Mouse (Mus musculus) splenic B cell, adult 2 months (primary cell): ENCODE data around the gene Gm49355.

Experiments
- DNase-seq: peaks from one replicate; pipeline ENCODE4 v3.0.0-alpha.2; 2011; ENCODE audit warnings: low read depth, low spot score
- H3K27me3 ChIP-seq: 2 replicates; pipeline ENCODE4 v1.6.1; 2012; ENCODE audit warnings: mild to moderate bottlenecking, low read length, moderate library complexity, mixed read lengths; ENCODE audit not compliant: control insufficient read depth, poor library complexity, insufficient read depth, severe bottlenecking
- H3K36me3 ChIP-seq: 2 replicates; pipeline ENCODE4 v1.6.1; 2012; ENCODE audit warnings: mild to moderate bottlenecking, low read length, moderate library complexity, mixed read lengths; ENCODE audit not compliant: control insufficient read depth, poor library complexity, insufficient read depth, severe bottlenecking

The Gm49355 gene

DNA sequence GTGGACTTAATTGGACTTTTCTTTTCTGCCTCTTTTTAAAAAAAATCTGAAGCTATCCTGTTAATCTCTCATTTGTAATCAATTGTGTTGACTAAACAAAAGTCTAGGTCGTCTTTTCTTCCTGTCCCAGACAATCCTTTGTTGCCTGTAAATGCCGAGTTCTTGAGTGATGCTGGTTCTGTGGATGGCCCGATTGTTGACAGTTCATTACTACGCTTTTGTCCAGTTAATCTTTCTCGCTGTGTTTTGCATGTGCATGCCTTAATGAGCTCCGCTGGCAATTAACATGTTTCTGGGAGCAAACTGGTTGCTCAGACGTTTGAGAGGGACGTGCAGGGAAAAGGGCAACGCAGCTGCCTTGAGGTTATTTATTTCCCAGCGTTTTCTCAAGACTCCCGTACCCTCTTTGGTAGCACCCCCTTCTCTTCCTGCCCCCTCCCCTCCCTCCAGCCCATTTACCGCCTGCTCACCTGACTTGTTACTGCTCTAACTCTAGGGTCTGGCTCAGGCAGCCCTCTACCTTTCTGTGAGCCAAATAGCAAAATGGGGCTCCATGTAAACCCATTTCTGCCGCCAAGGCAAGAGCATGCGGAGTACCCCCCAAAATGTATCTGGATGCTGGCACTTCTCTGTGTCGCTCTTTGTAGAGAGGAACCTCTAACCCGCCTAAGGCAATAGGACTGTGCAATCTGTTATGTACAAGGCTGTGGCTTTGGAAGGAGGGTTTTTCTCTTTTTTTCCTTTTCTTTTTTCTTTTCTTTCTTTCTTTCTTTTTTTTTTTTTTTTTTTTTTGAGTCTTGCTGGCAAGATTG lies 54.4 kb downstream of the Gm49355 start:
- DNase-seq, result no peak
- no peaks in the 10 kb centered on the region for H3K36me3 ChIP-seq
- 0 out of 2 replicates have a peak, but pooled peaks cover 2% of the 10 kb centered on the region for H3K27me3 ChIP-seq

GRCm38 (mm10) chr14:12338811-12339565 lies 55.2 kb downstream of the Gm49355 start:
- DNase-seq, result no peak
- no peaks in the 10 kb centered on the region for H3K36me3 ChIP-seq
- H3K27me3 ChIP-seq, result 0 out of 2 replicates have a peak, but pooled peaks cover 2% of the 10 kb centered on the region

DNA sequence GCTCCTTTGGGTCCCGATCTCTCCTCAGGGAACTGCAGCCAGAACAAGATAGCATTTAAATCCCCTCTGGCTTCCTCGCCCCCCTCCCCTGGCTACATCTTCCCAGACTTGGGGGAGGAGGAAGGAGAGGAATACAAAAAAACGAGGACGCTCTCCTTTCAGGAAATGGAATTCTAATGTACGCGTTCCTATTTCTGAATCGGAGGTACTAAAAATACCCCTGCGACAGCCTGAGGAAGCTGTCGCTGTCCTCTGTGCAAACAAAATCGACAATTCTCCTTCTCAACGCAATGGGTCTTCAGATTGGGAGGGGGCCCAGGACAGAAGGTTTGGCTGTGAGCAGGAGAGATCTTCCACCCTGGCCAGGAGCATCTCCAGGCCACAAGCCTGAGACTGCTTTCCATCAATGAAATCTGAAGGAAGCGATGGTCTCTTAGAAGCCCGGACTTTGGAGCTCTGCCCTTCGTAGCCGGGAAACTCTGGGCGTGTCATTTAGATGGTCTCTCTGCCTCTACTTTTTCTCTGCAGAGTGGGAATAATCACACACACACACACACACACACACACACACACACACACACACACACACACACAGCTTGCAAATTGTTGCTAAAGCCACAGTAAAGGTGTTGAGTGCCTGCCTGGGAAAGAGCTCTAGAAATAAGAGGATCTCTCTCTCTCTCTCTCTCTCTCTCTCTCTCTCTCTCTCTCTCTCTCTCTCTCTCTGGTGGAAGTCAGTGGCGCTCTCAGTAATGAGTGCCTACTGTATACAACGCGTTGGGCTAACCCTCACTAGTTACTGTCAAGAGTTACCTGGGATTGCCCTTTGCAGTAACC lies 56.7 kb downstream of the Gm49355 start:
- Histone ChIP-seq H3K36me3 (no peaks in the 10 kb centered on the region), H3K27me3 (0 out of 2 replicates have a peak, but pooled peaks cover 2% of the 10 kb centered on the region)
- DNase-seq, result no peak

DNA sequence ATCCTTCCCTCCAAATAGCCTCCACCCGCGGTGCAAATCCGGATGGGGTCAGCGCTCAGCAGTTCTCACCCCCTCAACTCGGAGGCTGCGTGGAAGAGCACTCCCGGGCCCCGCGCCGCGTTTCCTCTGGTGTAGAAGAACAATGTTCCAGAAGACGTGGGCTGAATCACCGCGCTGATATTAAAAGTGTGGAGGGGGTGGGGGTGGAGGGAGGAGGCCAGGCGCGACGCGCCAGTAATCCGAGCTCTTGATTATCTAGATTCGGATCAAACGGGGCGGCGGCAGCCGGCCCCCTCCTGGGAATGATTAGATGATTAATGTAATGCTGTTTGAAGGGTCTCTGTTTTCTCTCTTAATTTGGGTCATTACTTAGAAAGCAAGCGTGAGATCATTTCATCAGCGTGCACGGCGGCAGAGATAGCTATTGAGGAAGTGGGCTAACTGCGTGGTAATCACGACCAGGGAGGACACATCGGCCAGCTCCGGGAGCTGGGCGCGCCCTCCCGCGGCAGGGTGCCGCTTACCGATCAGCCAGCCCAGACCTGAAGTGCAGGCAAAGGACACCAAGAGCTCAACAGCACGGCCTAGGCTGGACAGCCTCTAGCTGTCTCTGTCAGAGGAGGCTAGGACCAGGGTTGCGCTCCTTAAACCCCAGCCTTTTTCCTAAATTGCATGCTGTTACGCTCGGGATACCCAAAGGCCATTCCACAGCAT lies 57.5 kb downstream of the Gm49355 start:
- H3K36me3 ChIP-seq, result no peaks in the 10 kb centered on the region
- no peak for DNase-seq
- 0 out of 2 replicates have a peak, but pooled peaks cover 2% of the 10 kb centered on the region for H3K27me3 ChIP-seq

- 0 out of 2 replicates have a peak, but pooled peaks cover 2% of the 10 kb centered on the region for H3K27me3 ChIP-seq
- H3K36me3 ChIP-seq, result no peaks in the 10 kb centered on the region
- DNase-seq, result no peak
Measured at GRCm38 (mm10) chr14:12341789-12342457, 58.1 kb downstream of the Gm49355 start.

- Histone ChIP-seq H3K36me3 (no peaks in the 10 kb centered on the region), H3K27me3 (0 out of 2 replicates have a peak, but pooled peaks cover 2% of the 10 kb centered on the region)
- no peak for DNase-seq
Measured at GRCm38 (mm10) chr14:12342458-12343131, 58.8 kb downstream of the Gm49355 start.

- no peak for DNase-seq
- 0 out of 2 replicates have a peak, but pooled peaks cover 2% of the 10 kb centered on the region for H3K27me3 ChIP-seq
- H3K36me3 ChIP-seq, result no peaks in the 10 kb centered on the region
Measured at GRCm38 (mm10) chr14:12343451-12343941, 59.7 kb downstream of the Gm49355 start.

DNA sequence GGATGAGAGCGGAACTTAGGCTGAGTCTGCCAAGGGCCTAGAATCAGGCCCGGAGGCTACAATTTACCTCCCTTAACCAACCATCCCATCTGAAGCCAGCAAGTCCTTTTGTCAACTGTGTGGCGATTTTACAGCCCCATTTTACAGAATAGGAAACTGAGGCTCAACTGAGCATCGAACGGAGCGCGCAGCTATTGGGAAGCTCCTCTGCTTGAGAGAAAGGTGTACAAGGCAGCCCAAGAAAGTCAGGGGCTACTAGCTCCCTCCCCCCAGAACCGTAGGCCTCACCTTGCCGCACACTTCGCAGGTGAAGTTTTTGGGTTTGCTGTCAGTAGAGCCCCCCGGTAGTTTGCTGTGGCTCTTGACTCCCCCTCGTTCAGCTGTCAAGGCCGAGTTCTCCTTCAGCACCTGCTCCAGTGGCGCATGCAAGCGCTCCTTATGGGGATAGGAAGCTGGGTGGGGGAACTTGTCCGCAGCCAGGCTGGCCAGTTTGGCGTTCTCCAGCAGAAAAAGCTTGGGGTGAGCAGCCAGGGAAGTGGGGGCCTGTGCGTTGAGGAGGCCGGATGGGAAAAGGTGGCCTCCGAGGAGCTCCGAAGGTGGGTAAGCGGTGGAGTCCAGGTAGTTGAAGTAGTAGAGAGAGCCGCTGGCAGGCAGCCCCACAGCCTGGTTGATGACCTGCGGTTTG lies 60.4 kb downstream of the Gm49355 start:
- DNase-seq, result no peak
- H3K36me3 ChIP-seq, result no peaks in the 10 kb centered on the region
- 0 out of 2 replicates have a peak, but pooled peaks cover 2% of the 10 kb centered on the region for H3K27me3 ChIP-seq

GRCm38 (mm10) chr14:12344746-12345240 lies 61.0 kb downstream of the Gm49355 start:
- Histone ChIP-seq H3K36me3 (no peaks in the 10 kb centered on the region), H3K27me3 (0 out of 2 replicates have a peak, but pooled peaks cover 2% of the 10 kb centered on the region)
- DNase-seq, result no peak

- no peaks in the 10 kb centered on the region for H3K36me3 ChIP-seq
- DNase-seq, result no peak
- H3K27me3 ChIP-seq, result 0 out of 2 replicates have a peak, but pooled peaks cover 2% of the 10 kb centered on the region
Measured at GRCm38 (mm10) chr14:12345241-12345921, 61.6 kb downstream of the Gm49355 start.

GRCm38 (mm10) chr14:12346011-12346864 lies 62.5 kb downstream of the Gm49355 start:
- Histone ChIP-seq H3K27me3 (0 out of 2 replicates have a peak, but pooled peaks cover 2% of the 10 kb centered on the region), H3K36me3 (no peaks in the 10 kb centered on the region)
- DNase-seq, result no peak
